Mouse (Mus musculus) embryonic fibroblast, embryonic 13.5 days (primary cell): ENCODE measurements around the gene Tap1. TPM values are rescaled to one million over a fixed set of nuclear protein-coding genes. Genes with fewer than 3 reads are reported as not detected.

Source experiments
- H3K27ac ChIP-seq: 2 replicates; pipeline ENCODE4 v1.5.1; 2012; ENCODE audit warnings: low read length, control low read depth, inconsistent platforms; ENCODE audit not compliant: insufficient read depth
- H3K4me1 ChIP-seq: 2 replicates; pipeline ENCODE4 v1.6.1; 2011; ENCODE audit warnings: low read length; ENCODE audit not compliant: control insufficient read depth, insufficient read depth
- H3K4me3 ChIP-seq: 2 replicates; pipeline ENCODE4 v1.5.1; 2011; ENCODE audit warnings: mild to moderate bottlenecking, control low read depth, low read length; ENCODE audit not compliant: insufficient read depth
- CTCF ChIP-seq: IDR thresholded peaks from 2 replicates; pipeline ENCODE4 v1.5.1; 2011; ENCODE audit warnings: mild to moderate bottlenecking, control low read depth, low read length, moderate library complexity, borderline replicate concordance; ENCODE audit not compliant: insufficient read depth
- POLR2A ChIP-seq: IDR thresholded peaks from 2 replicates; pipeline ENCODE4 v1.6.1; 2011; ENCODE audit warnings: low read depth, mild to moderate bottlenecking, control low read depth, low read length, moderate library complexity
- polyA plus RNA-seq: library from polyadenylated mRNA; stranded (reverse); fragments of >200 nt; gene quantifications from 2 replicates; pipeline ENCODE4 v1.2.4, GENCODE M21; 2011; ENCODE audit warnings: low read depth; ENCODE audit not compliant: missing spikeins, insufficient read length

Gene Tap1
- polyA plus RNA-seq, 1 experiment = 17.8 TPM

DNA sequence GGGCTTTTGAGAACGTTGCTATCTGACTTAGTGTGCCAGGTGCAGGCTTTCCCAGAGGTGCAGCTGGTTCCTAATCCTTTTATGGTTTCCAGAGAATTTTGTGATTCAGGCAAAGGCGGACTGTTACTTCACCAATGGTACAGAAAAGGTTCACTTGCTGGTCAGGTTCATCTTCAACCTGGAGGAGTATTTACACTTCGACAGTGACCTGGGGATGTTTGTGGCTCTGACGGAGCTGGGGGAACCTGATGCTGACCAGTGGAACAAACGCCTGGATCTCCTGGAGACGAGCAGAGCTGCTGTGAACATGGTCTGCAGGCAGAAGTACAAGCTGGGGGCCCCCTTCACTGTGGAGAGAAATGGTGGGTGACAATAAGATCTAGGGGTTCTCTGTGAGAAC is 53.6 kb downstream of the Tap1 start:
- TF ChIP-seq CTCF = no peak
- no peak for TF ChIP-seq POLR2A
- H3K4me1 ChIP-seq = no peaks in the 10 kb centered on the region
- no peak overlapping the region for H3K4me3 ChIP-seq
- no peak overlapping the region for H3K27ac ChIP-seq

GRCm38 (mm10) chr17:34244656-34245055 is 57.3 kb downstream of the Tap1 start:
- no peak overlapping the region for H3K4me3 ChIP-seq
- TF ChIP-seq CTCF = no peak
- no peak for TF ChIP-seq POLR2A
- H3K27ac ChIP-seq = no peak overlapping the region
- H3K4me1 ChIP-seq = no peaks in the 10 kb centered on the region

Other genes starting within 250 kb of the Tap1 start
- gene Pfdn6, start 247.2 kb upstream of the Tap1 start, polyA plus RNA-seq = 80.7 and 87.8 TPM in 2 replicates
- gene Wdr46, start 246.9 kb upstream of the Tap1 start, polyA plus RNA-seq = 20.3 and 20.5 TPM in 2 replicates
- 2.3 and 3.6 TPM in 2 replicates for gene B3galt4, start 236.1 kb upstream of the Tap1 start, polyA plus RNA-seq
- gene Vps52, start 231.7 kb upstream of the Tap1 start, polyA plus RNA-seq = 34.0 and 35.7 TPM in 2 replicates
- gene Rps18, start 231.6 kb upstream of the Tap1 start, polyA plus RNA-seq = 1,572 and 1,668 TPM in 2 replicates
- 131 and 166 TPM in 2 replicates for gene H2-K1, start 187.2 kb upstream of the Tap1 start, polyA plus RNA-seq
- gene Ring1, start 162.9 kb upstream of the Tap1 start, polyA plus RNA-seq = 12.2 and 13.8 TPM in 2 replicates
- gene H2-Ke6, start 159.5 kb upstream of the Tap1 start, polyA plus RNA-seq = 16.7 and 16.9 TPM in 2 replicates
- gene Slc39a7, start 155.9 kb upstream of the Tap1 start, polyA plus RNA-seq = 181 and 191 TPM in 2 replicates
- gene Rxrb, start 155.7 kb upstream of the Tap1 start, polyA plus RNA-seq = 24.8 and 26.1 TPM in 2 replicates
- 0.37 and 0.45 TPM in 2 replicates for gene Col11a2, start 148.1 kb upstream of the Tap1 start, polyA plus RNA-seq
- not detected in 2 replicates for gene H2-Oa, start 95.2 kb upstream of the Tap1 start, polyA plus RNA-seq
- gene H2-DMa, start 68.0 kb upstream of the Tap1 start, polyA plus RNA-seq = 8.2 and 10.0 TPM in 2 replicates
- gene Brd2, start 64.9 kb upstream of the Tap1 start, polyA plus RNA-seq = 205 and 233 TPM in 2 replicates
- gene H2-DMb2, start 44.2 kb upstream of the Tap1 start, polyA plus RNA-seq = not detected in 2 replicates
- 2.2 and 2.4 TPM in 2 replicates for gene H2-DMb1, start 34.5 kb upstream of the Tap1 start, polyA plus RNA-seq
- 2.7 and 11.9 TPM in 2 replicates for gene Psmb9, start 211 bp downstream of the Tap1 start, polyA plus RNA-seq
- gene Psmb8, start 10.2 kb downstream of the Tap1 start, polyA plus RNA-seq = 16.1 and 18.8 TPM in 2 replicates
- gene Tap2, start 16.0 kb downstream of the Tap1 start, polyA plus RNA-seq = 25.6 and 25.7 TPM in 2 replicates
- gene H2-Ob, start 51.4 kb downstream of the Tap1 start, polyA plus RNA-seq = not detected in 2 replicates
- gene H2-Ab1, start 70.1 kb downstream of the Tap1 start, polyA plus RNA-seq = not detected in 2 replicates
- gene H2-Aa, start 100.3 kb downstream of the Tap1 start, polyA plus RNA-seq = not detected in 2 replicates
- not detected in 2 replicates for gene H2-Eb1, start 118.3 kb downstream of the Tap1 start, polyA plus RNA-seq
- not detected in 2 replicates for gene H2-Eb2, start 138.1 kb downstream of the Tap1 start, polyA plus RNA-seq
- gene Btnl2, start 167.3 kb downstream of the Tap1 start, polyA plus RNA-seq = not detected in 2 replicates
- not detected in 2 replicates for gene Btnl1, start 189.6 kb downstream of the Tap1 start, polyA plus RNA-seq
- gene BC051142, start 211.3 kb downstream of the Tap1 start, polyA plus RNA-seq = not detected in 2 replicates